Mouse (Mus musculus) right cerebral cortex, adult 18-20 months (tissue): ENCODE results near the gene Acap1.
"Not testable (repeated sequence)": the region's sequence is repeated elsewhere in the genome, so short reads cannot be mapped to it uniquely, and the experiment has no call there.

Experiments
- DNase-seq: peaks from one replicate; pipeline ENCODE4 v3.0.0; 2022; ENCODE audit warnings: mixed read lengths

Acap1 gene

DNA sequence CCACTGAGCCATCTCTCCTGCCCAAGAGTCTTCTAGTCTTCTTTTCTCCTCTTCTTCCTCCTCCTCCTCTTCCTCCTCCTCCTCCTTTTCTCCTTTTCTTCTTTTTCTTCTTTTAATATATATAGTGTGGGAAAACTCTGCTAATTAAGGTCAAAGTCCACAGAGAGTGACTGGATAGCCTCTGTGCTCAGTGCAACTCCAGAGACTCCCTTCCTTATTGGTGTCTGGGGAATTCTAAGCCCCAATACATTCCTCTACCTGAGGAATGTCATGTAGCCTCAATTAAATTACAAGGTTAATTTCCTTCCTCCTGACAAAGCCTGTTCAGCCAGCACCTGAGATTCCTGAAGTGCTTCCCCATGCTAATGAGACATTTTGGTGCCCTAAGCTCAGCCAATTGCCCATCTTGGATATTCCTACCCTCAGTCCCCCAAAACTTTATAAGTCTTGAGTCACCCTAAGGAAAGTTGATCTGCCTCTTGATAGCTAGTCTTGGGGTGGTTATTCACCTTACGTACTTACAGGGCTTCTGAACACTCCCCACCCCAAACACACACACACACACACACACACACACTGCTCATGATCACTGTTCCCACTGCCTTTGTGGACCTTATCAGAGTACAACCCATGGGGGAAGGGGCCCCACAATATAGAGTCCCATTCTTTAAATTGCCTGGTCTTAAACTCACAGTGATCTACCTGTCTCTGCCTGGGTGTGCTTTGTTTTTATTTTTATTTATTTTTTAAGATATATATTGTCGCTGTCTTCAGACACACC lies 24.9 kb downstream of the Acap1 start:
- DNase-seq: no peak

DNA sequence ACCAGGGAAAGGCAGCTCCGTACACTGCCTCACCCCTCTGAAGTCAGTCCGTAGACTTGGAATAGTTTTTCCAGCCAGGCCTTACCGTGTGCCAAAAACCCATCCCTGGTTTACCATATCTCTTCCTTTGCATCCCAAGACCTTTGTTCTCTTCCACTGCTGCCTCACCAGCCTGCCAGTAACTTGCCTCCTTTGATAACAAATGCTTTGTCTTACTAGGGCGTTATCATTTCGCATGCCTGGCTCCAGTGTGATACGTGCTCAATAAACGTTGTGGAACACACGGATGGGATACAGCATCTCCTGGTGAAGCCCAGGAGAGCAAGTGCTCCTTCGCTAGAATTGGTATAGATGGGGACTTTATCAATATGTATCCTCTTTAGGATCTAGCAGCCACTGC lies 28.0 kb downstream of the Acap1 start:
- DNase-seq: no peak

DNA sequence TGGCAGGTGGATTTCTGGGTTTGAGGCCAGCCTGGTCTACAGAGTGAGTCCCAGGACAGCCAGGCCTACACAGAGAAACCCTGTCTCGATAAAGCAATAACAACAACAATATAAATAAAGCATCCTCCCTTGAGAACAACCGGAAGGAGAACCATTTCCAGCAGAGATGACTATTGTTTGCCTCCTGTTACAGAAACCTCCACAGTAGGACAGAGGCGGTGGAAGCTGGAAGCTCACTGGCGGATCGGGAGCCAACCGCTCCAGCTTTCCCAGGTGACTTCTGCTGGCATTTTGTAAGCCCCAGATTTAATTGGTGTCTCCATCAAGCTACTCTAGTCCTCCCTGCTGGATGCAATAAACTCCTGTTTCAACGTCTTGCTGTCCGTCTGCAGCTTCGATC lies 29.8 kb downstream of the Acap1 start:
- no peak for DNase-seq

DNA sequence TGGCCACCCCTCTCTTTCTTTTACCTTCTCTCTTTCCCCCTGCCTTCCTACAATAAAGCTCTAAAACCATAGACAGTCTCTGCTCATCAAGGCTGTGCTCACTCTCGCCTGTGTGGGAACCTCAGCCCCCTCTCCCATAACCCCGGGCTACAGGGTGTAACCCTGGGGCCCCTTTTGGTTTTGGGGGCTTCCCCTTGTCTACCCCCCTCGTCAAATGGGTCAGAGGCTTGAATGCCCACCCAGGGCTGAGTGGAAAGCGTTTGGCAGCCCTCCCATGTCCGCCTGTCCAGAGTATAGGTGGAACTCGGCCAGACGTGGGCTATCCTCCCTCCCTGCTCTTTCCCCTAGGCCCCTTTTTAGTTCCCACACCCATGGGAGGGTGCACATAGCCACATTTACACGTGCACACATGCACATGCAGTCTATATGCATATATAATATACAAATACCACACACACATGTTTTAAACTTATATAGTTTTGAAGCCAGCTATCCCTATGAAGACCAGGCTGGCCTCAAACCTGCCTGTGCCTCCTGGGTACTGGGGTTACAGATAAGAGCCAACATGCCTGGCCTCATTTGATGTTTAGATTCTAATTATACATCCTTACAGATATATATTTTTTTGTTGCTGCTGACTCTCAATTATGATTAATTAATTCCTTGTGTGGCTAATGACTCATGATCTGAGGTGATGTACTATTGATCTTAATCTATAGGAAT lies 31.0 kb downstream of the Acap1 start:
- no peak for DNase-seq

DNA sequence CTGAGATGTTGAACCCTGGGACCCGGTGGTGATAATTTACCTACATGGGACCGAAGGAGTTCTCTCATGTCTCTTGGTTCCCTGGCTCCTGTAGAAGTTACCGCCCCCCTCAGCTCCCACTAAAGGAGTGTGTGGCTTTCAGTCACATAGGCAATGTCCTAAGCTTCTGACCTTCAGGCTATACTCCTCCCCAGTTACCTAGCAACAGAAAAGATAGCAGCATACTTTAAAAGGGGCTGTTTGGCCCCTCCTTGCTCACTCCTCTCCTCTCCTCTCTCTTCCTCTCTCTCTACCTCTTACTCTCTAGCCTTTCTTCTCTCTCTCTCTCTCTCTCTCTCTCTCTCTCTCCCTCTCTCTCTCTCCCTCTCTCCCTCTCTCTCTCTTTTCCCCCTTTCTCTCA lies 31.6 kb downstream of the Acap1 start:
- not testable (repeated sequence) for DNase-seq

DNA sequence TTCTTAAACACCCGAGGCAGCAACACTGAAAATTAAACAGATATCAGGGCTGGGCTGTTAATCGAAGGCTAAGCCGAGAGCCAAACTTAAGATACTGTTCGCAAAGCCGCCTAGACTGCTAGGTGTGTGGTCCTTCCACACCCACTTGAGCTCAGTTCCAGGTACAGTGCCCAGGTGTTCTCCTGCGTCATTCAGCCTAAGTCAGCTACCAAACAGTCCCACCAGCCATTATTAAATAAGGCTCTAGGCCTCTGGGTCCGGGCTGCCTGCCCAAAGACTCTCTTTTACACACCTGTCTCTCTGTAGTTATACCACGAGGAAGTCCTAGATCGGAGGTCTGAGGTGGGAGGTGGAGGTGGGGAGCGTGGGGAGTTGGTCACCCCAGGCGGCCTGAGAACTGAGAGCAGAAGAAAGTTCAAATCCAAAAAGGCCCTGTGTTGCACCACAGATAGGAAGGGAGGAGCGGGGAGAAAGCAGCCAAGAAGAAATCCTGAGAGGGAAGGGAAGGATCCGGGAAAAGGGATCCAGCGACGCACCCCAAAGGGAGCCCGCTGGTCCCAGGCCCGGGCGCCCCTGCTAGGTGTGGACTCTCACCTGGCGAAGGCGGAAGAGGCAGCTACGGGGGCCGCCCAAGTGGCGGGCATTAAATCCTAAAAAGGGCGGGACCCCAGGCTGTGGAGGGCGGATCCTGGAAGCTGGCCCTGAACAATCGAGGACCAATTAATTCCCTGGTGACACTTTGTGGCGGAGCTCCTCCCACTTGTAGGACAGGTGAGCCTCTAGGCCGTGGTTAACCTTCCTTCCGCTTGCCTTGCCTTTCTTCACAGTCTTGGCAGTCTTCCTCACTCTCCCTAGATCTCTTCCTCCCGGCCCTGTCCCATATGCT lies 37.0 kb downstream of the Acap1 start, which contains the start of gene Tnk1:
Gene Tnk1 (minus strand): TSS at position 618 of the 886 bp plus-strand sequence.
- no peak for DNase-seq

DNA sequence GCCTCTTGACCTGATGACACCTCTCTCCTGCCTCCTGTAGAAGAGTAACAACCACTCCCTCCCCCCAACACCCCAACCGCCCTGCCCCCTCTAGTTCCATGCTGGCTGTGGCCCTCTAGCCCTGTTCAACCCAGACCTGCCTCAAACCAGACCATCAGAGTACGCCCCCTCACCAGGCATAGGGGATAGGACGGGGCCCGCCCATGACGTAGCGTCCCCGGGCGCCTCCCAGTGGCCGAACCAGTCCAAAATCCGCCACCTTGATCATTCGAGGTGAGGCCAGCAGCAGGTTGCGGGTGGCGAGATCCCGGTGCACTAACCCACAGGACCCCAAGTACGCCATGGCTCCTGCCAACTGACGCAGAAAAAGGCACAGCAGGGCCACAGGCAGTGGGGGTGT lies 40.0 kb downstream of the Acap1 start:
- no peak for DNase-seq

DNA sequence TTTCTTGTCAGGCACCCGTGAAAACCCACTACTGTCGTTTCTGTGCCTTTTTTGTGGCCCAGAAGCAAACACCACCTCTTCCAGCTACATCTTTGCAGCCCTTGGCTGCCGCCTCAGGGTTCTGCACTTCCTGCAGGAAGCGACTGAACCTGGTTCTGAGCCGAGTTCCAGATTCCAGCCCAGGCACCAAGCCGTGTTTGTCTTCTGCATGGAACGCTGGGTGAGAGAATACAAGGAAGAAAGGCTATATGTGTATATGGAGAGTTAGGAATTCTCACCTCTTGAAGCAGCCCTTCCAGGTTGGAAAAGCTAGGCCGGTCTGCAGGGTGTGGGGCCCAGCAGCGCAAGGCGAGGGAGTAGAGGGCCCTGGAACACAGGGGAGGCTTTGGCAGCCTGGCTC lies 40.7 kb downstream of the Acap1 start:
- no peak for DNase-seq

DNA sequence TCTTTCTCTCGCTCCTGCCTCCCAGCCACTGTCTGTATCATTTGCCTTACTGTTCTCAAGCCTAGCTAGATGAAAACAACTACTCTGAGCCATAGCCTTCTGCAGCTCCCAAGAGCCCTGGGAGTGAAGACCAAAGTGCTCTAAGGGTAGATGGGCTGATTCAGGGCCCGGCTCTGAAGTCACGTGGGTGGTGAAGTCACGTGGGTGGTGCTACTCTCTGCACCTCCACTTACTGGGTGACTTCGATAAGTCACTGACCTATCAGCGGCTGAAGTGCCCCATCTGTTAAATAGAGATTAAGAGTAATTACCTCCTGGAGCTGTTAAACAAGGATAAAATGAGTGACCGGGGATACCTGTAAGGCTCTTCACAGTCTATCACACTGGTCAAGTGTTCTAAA lies 41.3 kb downstream of the Acap1 start:
- no peak for DNase-seq

DNA sequence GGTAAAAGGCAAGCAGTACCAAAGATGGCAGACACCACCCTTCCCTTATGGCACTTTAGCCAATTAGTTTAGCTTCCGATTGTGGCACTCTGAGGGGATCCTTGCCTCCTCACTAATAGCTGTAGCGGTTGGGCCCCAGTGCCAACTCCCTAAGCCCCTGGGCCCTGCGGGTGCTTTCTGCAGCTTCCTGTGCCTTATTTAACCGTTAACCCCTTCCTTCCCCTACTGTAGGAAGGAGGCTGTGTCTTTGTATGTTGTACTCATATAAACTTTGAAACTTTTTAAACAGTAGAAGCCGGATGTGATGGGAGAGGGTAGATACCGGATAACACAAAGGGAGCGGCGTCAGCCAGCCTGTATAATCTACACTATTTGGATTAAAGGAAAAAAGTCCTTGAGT lies 44.6 kb downstream of the Acap1 start:
- DNase-seq: no peak

DNA sequence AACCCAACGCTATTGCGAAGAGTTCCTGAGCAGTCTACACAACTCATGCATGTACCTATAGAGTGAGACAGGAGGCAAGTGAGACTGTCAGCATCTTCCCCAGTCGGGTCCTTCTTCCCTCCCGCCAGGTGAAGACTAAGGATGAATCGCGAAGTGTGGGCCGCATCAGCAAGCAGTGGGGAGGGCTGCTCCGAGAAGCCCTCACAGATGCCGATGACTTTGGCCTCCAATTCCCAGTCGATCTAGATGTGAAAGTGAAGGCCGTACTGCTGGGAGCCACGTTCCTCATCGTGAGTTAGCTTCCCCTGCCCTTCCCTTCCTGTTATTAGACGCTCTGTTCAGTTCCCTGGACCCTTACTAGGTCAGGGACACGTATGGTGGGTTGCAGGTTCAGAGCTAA lies 45.5 kb downstream of the Acap1 start:
- DNase-seq: no peak

DNA sequence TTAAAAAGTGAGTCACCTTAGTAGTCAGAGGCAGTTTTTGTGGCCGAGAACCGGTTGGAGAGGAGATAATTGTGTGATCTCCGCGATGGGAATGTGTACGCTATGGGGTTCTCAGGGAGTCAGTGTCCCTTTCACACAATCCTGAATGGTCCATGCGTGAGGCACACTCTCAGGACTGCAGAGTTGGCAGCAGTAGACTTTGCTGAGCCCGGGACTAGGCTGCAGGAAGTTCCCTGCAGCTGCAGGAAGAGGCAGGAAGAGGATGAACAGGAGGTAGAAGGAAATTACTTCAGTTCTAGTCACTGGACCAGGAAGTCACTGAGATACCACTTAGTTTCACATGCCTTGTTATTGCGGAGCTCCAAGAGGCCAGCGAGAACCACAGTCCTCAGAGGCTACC lies 46.2 kb downstream of the Acap1 start:
- no peak for DNase-seq

DNA sequence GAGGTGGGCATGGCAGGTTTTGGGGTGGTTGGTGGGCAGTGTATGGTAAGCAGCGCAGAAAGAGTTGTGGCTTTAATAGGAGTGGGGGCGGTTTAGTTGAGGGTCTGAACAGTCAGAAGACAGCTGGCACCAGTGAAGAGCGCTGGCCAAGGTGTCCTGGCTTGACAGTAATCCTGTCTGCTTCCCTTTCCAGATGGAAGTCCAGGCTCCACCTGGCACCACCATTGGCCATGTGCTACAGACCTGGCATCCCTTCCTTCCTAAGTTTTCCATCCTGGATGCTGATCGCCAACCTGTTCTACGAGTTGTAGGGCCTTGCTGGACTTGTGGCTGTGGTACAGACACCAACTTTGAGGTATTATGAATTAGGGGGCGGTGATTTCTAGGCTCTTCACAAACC lies 47.3 kb downstream of the Acap1 start:
- no peak for DNase-seq

DNA sequence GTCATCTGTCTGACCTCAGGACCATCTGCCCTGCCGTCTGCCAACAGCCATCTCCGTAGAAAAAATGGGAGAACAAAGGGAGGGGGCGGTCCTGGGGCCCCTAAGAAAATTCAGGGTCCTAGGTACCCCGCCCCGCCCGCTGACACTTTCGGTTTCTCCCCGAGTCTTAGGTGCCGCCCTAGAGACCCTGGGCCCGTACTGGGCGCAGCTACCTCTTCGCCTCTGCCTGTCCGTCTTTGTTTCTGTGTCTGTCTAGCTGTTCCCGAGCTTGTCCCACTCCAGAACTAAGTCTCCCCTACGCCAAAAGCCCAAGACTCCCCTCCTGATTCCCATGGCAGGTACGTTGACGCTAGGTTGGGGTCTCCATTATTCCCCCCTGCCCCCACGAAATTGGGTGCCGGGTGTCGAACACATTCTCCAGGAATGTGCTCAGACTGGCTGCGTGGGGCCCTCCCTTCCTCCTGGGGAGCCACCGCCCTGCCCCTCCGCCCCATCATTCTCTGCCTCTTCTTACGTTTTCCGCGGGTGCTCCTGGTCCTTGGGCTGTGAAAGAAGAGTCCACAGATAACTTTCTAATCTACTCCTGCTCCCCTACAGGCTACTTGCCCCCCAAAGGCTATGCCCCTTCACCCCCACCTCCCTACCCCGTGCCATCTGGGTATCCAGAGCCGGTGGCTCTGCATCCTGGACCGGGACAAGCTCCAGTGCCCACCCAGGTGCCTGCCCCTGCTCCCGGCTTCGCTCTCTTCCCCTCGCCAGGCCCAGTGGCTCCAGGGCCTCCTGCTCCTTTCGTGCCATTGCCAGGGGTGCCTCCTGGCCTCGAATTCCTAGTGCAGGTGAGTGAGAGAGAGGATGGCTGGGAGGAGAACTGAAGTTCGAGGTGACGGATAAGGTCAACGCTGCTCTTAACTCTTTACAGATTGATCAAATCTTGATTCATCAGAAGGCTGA lies 48.3 kb downstream of the Acap1 start:
- DNase-seq: no peak

DNA sequence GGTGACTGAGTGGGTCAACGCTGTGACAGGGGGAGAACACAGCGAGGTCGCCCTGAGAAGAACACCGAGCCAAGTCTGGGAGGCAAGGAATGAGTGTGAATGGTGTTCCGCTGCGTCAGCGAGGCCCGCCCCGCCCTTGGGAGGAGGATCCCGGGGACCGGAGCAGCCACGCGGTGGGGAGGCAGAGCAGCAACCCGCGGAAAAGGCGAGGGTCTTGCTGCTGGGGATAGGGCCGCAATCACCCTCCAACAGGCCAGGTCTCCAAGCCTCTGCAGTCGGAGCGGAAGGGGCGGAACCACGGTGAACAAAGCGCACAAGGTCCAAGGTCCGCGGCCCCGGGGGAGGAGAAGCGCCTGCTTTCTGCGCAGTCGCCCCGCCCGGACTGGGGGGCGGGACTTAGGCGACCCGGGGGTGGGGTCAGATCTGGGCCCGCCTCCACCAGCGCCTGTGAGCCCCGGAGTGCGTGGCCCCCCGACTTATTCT lies 49.1 kb downstream of the Acap1 start, which contains the start of gene Plscr3:
Gene Plscr3 (plus strand): TSS at position 179 of the 483 bp plus-strand sequence.
- DNase-seq: peak; percentile 89

DNA sequence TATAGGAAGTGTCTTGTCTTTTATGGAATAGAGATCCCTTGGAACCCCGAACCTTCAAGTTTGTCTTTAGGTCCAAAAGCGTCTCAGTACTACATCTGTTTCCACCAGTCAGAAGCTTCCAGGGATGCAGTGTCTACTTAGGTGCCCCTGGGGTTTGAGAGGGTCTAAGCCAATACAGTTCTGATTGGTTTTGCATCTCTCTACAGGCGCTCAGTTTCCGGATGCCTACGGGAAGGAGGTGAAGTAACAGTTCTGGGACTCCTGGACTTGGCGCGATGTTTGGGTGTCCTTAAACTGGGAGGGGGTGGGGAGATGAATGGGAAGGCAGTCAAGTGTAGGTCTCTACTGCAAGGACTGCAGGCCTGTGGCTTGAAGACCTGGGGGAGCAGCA lies 56.6 kb downstream of the Acap1 start:
- no peak for DNase-seq

DNA sequence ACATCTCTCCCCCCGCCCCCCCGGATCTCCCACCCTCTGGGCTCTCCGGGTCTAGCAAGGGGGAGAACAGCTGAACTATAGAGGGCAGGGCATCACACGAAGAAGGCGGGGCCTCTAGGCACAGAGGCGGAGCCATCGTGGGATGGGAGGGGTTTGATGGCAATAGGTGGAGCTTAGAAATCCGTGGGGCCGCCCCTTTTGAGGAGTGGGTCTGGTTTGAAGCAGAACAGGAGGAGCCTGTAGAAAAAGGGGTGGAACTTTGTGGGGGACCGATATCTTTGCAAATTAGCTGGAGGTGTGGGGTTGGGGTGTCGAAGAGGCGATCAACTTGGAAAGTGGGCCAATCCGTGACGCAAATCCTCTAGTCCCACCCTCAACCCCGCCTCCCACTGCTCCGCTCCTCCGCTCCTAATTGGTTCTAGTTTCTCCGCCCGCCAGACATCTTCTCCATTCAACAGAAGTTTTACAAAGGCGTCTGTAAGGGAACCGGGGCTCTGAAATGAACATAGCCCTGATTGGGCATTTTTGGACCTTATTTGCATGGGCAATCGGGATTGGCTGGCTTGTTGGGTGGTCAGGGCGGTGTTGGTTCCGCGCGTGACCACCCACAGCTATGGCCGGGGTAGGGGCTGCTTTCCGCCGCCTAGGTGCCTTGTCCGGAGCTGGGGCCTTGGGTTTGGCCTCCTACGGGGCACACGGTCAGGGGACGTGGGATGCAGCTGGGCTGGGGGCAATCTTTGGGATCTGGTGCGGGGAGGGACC lies 57.2 kb downstream of the Acap1 start, which contains the start of gene Tmem256:
Gene Tmem256 (plus strand): TSS at position 563 of the 762 bp plus-strand sequence.
- peak; percentile 98 for DNase-seq

DNA sequence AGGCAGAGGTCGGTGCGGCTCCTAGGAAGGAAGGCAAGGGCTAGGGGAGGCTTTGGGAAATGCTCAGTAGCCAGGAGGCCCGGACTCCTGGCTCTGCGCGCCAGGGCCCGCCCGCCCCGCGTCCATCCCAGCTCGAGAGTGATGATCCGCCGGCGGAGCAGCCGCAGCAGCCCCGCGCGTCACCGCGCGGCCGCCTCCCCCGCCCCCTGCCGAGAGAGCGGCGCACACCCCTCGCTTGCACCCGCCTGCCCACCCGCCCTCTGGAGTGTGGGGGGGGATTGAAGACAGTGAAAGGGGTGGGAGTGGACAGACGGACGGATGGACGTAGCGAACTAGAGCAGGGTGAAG lies 57.8 kb downstream of the Acap1 start, which contains the start of gene Nlgn2:
Gene Nlgn2 (minus strand): TSS at position 181 of the 348 bp plus-strand sequence.
- no peak for DNase-seq

DNA sequence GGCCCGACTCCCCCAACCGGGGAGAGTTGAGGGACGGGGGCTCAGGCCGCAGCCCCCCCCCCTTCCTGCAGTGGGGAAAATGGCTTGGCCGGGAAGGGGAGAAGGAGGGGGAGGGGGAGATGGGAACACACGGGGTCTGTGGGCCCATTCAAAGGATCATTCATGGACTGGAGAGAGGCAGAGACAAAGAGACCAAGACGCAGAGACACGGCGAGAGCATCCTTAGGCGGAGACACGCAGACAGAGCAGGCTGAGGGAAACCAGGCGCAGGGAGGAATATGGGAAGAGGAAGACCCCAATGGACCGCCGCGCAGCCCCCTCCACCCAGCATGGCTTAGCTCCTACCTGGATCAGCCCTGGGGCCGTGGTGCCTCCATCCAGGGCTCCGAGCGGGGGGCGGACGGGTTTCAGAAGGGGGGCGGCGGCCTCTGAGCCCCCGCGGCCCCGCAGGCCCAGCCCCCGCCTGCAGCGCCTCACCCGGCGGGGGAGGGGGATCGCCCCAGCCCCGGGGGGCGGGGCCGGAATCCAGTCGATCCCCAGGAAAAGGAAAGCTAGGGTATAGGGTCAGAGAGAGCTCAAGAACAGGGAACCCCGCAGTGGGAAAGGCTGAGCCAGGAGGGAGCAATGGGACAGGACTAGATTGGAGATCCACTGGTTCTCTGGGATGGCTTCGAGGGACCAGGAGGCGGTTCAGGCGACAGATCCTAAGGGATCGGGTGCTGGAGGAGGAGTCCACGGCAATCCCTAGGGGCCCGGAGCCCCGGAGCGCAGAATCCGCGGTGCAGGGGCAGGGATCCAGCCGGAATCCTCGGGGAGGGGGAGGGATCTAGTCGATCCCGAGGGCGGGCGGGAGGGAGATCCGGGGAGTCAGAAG lies 58.4 kb downstream of the Acap1 start:
- DNase-seq: peak; percentile 47

DNA sequence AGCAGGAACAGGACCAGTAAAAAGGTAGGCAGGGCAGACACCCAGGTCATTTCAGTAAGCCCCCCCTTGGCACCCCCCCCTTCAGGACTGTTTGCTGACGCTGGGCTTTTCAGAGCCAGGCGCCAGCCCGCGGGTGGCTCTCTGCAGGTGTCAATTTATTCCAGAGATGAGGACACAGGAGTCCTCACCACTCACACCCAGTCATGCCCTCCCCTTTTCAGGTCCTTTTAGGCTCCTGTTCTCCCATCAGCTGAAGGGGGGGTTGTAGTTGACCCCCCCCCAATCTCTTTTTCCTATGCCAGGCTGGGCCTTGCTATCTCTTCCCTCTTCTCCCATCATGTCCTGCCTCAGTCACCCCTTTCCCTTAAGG lies 59.4 kb downstream of the Acap1 start:
- no peak for DNase-seq
